Mouse (Mus musculus): ENCODE data around the gene Nrbp1.

Gene Nrbp1

DNA sequence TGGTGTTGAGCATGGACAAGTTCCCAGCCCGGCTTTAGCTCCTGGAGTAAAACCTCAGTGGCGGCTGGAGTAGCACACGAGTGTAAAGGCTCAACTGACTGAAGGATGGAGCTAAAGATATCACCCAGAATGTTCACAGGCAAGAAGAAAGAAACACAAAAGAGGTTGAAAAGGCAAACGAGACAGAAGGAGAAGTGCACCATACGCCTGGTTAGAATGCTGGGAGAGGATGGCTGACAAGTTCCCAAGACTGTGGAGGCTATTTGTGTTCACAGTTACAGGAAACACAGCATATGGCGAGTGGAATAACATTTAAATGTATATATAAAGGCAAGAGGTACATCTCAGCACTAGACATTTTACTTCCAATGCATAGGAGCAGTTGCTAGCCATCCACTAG, 32.4 kb downstream of the Nrbp1 start:
- no peak for DNase-seq

DNA sequence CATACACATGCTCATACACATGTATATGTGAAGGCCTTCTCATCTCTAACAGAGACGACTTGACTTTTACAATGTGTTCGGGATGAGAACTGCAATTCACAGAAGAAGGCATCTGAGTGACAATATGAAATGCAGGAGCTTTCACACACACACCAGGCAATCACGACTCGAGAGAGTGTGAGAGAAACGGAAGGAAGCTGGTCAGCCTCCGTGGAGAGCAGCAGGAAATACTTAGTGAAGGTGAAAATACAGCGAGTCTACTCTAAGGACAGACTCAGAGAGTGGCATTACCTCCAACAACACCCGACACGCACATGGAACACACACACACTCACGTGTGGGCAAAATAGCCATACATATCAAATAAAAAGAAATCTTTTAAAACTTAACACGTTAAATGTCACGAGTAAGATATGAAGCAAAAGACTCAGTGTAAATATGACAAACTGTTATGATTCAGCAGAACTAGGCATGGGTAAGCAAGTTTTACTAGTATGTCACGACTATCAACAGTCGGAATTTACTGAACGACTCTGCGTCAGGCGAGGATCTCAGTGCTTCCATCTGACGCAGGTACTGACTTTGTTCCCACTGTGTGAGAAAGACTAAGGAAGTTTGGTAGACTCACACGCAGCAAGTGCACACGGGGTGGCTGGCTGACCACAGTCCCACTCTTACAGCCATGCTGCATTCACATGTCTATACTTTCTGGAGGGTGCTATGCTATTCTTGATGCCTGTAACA, 38.8 kb downstream of the Nrbp1 start:
- DNase-seq: no peak

DNA sequence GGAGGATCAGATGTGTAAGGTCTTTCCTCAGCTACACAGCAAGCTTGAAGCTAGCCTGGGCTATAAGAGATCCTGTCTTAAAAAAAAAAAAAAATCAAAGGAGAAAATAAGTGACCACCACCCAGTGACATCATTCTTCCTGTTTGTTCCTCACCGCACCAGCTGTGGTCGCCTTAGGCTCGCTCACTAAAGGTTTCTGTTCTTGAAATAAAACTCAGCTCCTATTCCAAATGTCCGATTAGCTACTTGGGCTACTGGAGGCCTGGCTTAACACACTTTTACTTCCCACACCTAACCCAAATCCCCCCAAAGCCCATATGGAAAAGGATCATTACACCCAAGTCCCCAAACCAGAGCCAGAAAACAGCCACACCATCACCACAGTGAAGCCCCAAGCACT, 47.6 kb downstream of the Nrbp1 start:
- DNase-seq: no peak

DNA sequence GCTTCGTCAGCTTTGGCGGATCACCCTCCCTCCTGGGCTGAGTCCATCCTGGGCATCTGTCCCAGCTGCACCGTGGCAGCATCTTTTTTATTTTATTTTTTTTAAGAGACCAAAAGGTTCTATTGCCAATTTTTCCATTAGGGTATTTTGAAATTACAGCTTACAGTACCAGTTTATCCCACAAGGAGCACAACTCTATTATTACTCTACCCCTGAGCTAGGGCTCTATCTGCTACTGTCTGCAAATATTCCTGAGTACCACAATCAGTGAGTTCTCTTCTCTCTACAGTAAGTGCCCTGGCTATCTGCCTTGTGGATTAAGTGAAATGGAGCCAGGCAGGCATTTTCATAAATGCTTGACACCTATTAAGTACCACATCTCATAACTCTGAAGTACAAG, 48.0 kb downstream of the Nrbp1 start:
- no peak for DNase-seq

DNA sequence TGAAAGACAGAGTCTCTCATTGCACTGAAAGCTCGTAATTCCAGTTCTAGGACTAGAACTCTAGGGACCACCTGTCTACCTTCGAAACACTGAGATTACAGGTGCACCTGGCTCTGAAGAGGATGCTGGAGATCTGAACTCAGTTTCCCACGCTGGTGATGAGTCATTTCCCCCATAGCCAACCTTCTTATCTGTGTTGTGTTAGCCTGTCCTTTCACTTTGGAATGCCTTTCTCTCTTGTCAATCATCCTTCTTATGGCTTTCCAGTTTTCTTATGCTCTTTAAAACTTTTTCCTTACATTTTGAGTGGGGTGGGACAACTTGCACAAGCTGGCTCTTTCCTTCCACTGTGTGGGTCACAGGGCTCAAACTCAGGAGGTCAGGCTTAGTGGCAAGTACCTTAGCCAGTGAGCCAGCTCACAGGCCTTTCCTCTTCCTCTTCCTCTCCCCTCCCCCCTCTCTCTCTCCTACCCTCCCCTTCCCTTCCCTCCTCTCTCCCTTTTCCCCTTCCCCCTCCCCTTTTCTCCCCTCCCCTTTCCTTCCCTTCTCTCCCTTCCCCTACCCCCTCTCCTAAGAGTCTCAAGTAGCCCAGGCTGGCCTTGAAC, 49.1 kb downstream of the Nrbp1 start:
- DNase-seq: no peak

DNA sequence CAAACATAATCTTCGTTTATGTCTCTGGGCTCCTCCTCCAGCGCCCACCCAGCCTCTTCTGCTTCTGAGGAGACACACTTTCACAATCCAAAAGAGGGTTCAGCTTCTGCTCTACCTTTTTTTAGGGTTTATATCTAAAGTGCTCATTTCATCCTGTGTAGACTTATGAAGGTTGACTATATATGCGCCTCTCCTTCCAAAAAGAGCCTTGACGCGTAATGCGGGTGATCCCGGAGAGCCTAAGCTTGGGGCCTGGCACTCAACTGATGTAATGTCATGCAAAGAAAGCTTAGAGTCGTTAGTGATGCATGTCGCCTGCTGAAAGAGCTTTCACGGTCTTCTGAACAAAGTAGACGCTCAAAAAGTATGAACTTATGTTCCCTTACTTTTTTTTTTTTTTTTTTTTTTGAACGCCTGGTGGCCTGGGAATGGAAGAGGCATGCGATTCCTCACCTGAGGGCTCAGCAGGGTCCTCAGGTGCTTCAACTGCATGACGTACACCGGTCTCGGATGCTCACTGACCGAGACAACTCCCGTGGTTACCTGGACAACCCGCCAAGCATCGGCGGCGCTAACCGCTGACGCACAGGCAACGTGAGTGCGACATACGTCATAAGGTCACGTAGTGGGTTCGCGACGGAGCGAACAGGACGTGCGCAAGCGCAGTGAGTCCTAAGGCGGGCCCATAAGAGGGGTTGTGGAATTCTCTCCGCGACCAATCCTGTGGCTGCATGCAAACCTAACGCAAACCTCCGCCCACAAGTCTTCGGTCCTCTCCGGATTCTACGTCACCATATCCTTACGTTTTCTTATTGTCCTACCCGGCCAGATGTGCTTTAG, 50.1 kb downstream of the Nrbp1 start, which contains the start of gene Ift172:
Gene Ift172 (minus strand): TSS at position 596 of the 840 bp plus-strand sequence.
- peak; percentile 97 to 98 for DNase-seq

DNA sequence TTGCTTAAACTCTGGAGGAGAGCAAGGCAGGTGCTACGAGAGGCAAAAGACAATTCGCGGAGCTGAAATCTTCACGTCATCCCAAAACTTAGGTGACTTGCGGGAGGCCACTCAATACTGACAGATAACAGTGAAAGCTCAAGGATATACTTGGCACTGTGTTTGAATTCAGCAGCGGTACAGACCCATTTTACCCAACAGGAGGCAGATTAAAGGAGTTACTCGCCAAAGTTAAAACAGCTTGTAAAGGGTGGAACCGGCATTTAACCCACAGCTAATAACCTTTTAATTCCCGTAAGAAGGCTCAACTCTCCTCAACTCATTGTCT, 50.7 kb downstream of the Nrbp1 start:
- DNase-seq: no peak

DNA sequence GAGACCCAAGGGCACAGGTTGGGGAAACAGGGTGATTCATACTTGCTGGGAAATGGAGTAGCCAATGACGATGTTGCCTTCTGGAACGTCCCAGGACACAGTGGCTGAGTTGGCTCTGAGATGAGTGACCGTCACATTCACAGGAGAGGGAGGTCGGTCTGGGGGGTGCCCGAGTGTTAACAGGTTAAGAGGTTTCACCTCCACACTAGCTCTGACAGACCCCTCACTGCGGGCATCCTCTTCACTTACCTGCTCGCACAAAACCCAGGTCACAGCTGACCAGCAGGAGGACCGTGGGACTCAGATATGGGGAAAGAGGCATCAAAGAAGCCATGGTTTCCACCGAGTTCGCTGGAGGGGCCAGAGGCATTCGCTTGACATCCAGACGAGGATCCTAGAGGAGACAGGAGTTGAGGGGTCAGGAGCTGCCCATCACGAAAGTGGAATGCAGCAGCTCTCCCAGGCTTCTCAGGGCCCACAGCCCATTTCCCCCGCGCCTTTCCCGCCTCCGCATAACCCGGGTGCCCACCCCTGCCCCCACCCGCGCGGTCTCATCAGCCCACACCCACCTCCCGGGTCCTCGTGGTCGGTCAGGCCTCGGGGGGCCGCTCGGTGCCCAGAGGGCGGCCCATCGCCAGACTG, 54.4 kb downstream of the Nrbp1 start:
- DNase-seq: peak; percentile 28 to 29

DNA sequence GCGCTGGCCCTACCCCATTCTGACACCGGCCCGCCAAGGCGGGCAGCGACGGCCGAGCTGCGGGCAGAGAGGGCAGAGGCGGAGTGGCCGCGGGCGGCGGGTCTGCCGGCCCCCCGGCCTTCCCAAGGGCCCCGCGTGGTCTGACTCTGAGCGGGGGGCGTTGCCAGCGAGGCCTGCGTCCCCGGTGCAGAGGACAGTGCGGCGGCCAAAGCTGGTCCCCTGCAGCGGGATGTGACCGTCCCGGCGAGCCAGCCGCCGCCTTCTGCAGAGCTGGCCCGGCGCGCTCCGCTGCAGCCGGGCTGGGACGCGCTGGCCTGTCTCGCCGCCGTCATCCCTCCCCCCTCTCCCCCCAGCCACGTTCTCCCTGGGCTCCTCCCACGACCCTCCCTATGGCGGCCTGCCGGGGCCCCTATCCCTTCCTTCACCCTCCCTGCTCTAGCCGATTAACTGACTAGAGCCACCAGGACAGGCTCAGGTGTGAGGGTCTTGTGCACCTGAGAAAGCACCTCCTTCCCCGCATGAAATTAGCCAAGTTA, 55.0 kb downstream of the Nrbp1 start, which contains the start of gene Fndc4:
Gene Fndc4 (minus strand): TSS at position 475 of the 536 bp plus-strand sequence.
- DNase-seq: peak; percentile 79 to 81

DNA sequence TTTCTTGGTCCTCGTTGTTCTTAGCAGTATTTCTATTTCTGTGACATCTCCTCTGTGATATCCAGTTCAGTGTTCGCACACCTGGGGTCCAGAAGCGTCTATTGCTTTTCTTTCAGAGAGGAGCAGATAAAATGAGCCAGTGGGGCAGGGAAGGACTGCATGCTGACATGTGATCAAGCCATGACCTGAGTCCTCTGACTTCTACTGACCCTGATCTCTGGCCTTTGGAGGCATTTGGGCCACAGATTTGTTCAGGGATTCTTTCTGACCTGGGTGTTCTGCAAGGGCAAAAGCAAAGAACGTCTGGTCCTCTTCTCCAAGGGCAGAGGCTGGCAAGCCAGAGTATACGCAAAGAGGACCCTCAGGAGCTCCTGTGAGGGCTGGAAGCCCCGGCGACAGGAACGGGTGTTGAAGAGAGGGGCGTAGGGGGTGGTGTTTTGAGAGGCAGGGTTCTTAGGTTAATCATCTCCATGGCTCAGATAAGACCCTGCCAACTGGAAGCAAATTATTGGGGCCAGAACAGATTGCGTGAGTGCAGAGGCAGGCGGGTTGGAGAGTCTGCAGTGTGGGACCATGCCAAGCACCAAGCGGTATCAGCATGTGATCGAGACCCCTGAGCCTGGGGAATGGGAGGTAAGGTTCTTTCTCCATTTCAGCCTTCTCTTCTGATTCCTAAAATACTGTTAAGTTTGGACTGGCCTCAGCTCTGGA, 56.5 kb downstream of the Nrbp1 start, which contains the start of gene Gckr:
Gene Gckr (plus strand): TSS at position 397 of the 711 bp plus-strand sequence.
- no peak for DNase-seq

DNA sequence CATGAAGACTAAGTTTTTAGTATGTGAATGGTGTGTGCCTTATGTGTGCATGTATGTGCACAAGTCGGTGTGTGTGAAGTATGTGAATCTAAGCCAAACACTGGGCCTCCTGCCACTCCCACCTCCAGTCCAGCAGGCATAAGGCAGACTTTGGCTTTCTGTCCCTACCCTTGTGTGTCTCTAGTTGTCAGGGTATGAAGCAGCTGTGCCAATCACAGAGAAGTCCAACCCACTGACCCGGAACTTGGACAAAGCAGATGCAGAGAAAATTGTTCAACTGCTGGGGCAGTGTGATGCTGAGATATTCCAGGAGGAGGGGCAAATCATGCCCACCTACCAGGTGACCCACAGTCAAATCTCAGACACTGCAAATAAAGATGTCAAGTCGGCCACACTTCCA, 57.3 kb downstream of the Nrbp1 start:
- no peak for DNase-seq

DNA sequence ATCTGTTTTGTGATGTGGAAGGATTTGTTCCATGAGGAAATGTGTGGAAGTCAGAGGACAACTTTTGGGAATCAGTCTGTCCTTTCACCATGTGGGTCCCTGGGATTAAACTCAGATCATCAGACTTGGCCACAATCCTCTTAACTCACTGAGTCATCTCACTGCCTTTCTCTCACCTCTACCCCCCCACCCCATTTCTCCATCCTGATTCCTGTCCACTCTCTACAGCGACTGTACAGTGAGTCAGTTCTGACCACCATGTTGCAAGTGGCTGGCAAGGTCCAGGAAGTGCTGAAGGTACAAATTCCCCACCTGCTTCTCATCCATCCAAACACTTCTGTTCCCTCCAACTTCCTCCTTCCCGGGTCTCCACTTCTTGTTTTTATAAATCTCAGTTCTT, 57.8 kb downstream of the Nrbp1 start:
- DNase-seq: no peak
